Mouse (Mus musculus) liver, postnatal 0 days (tissue): ENCODE results near the gene Lrrc40. TPM values are rescaled to one million over a fixed set of nuclear protein-coding genes. Genes with fewer than 3 reads are reported as not detected.

Source experiments
- ATAC-seq: fragments of 200-750 bp; cut with Nextera tagmentation; 2 replicates; pipeline ENCODE4 v1.8.0; 2017; ENCODE audit warnings: mild to moderate bottlenecking, moderate library complexity
- DNase-seq: peaks from one replicate; pipeline ENCODE4 v3.0.0-alpha.2; 2016
- H3K27ac ChIP-seq: fragments of 300-500 bp; sonication (generic); 2 replicates; pipeline ENCODE4 v1.5.1; 2014; ENCODE audit warnings: antibody characterized with exemption, moderate library complexity, mild to moderate bottlenecking, low read depth
- H3K27me3 ChIP-seq: fragments of 300-500 bp; sonication (generic); 2 replicates; pipeline ENCODE4 v1.6.1; 2014; ENCODE audit warnings: low read length, control low read depth, mixed read lengths; ENCODE audit not compliant: insufficient read depth
- H3K36me3 ChIP-seq: fragments of 300-500 bp; sonication (generic); replicated peaks from 2 replicates; pipeline ENCODE4 v1.6.1; 2014; ENCODE audit warnings: mild to moderate bottlenecking, control low read depth, low read length, moderate library complexity, mixed read lengths; ENCODE audit not compliant: insufficient read depth
- H3K4me1 ChIP-seq: fragments of 300-500 bp; sonication (generic); 2 replicates; pipeline ENCODE4 v1.6.1; 2014; ENCODE audit warnings: antibody characterized with exemption, mild to moderate bottlenecking, control low read depth; ENCODE audit not compliant: insufficient read depth
- H3K4me2 ChIP-seq: fragments of 300-500 bp; sonication (generic); 2 replicates; pipeline ENCODE4 v1.6.1; 2014; ENCODE audit warnings: low read depth, mild to moderate bottlenecking, low read length, moderate library complexity, mixed read lengths
- H3K4me3 ChIP-seq: fragments of 300-500 bp; sonication (generic); 2 replicates; pipeline ENCODE4 v1.5.1; 2014; ENCODE audit warnings: low read depth, low read length
- H3K9ac ChIP-seq: fragments of 300-500 bp; sonication (generic); replicated peaks from 2 replicates; pipeline ENCODE4 v1.6.1; 2014; ENCODE audit warnings: mild to moderate bottlenecking, moderate library complexity
- H3K9me3 ChIP-seq: fragments of 300-500 bp; sonication (generic); 2 replicates; pipeline ENCODE4 v1.6.1; 2016; ENCODE audit warnings: mild to moderate bottlenecking, control low read depth, low read length, mixed read lengths
- CTCF ChIP-seq: sonication (generic); IDR thresholded peaks from 2 replicates; pipeline ENCODE4 v1.5.1; 2016; ENCODE audit warnings: antibody characterized with exemption, low read depth
- EP300 ChIP-seq: IDR thresholded peaks from 2 replicates; pipeline ENCODE4 v1.6.1; 2016; ENCODE audit warnings: antibody characterized with exemption, low read depth, mild to moderate bottlenecking
- WGBS: fragments of 180-500 bp; shearing (Covaris S2); extraction: QIAGEN DNeasy Blood & Tissue Kit; methylation state at CpG from one replicate; pipeline ENCODE4 v1.1.7; 2014; ENCODE audit not compliant: insufficient replicate concordance; 5-methylcytosine and 5-hydroxymethylcytosine counted together
- polyA plus RNA-seq: library from polyadenylated mRNA; unstranded; fragments of >200 nt; fragmentation: Nextera tagmentation; extraction: Ambion mirVana; gene quantifications from 2 replicates; pipeline ENCODE4 v1.2.1, GENCODE M21; 2015

Gene Lrrc40
- polyA plus RNA-seq, 1 experiment from 2014 or later, result 16.5 TPM

DNA sequence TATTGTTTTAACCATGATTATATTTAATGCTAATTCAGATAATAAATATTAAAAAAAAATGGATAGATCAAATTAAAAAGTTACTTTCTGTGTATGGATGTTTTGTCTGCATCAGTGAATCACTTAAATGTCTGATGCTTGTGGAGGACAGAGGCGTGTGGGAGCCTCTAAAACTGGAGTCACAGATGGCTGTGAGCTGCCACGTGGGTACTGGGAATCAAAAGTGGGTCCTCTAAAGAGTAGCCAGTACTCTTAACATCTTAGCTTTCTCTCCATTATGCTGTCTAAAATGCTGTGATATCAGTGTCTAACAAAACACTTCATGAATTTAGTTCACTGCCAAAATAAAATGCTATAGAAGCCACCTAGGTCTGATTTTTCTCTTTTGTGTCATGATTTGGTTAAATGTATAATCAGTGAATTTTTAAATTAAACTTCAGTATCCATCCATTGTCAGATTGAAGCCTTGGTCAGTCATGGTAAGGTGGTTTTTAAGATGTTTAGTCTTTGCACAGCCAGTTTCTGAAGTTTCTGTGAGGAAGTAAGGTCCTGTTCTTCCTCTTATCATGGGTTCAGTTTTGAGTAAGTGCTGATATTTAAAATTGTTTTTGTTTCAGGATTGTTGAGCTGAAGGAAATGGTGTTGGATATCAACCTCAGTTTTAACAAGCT, 24.3 kb downstream of the Lrrc40 start:
- Histone ChIP-seq H3K4me3 (no peak overlapping the region), H3K9ac (no peak overlapping the region), H3K9me3 (no peaks in the 10 kb centered on the region), H3K27me3 (no peaks in the 10 kb centered on the region), H3K4me1 (peaks cover 2% of the 10 kb centered on the region; the same call in 1 of the 2 replicates), H3K4me2 (no peak overlapping the region), H3K36me3 (peaks cover 43% of the 10 kb centered on the region), H3K27ac (no peak overlapping the region)
- DNase-seq, result no peak
- ATAC-seq, result no peak
- TF ChIP-seq CTCF, result no peak
- no peak for TF ChIP-seq EP300
- WGBS, result 78% methylated on average over 2 of the region's 2 CpGs

DNA sequence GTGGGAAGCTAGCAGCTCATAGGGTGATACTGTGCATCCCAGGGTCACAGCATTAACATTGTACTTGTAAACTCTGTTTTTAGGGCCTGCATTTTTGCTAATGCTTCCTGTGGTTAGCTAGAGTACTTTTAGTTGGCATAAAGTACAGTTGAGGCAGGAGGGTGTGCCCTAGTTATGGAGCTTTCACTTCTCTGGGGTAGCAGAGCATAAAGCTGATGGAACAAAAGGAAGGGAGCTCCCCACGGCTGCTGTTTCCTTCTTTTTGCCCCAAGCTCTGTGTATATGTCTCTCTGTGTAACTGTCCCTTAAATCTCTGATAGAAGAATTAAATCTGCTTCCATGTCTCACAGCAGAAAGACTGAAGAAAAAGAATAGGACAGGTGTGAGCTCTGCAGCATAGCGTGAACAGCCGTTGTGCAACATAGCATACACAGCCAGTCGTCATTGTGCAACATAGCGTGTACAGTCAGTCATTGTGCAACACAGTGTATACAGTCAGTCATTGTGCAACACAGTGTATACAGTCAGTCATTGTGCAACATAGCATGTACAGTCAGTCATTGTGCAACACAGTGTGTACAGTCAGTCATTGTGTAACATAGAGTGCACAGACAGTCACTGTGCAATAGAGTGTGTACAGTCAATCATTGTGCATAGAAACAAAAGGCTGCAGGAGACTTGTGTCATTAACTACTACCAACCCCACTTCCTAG, 25.5 kb downstream of the Lrrc40 start:
- peak; percentile 27 for DNase-seq
- H3K9me3 ChIP-seq, result no peaks in the 10 kb centered on the region
- no peaks in the 10 kb centered on the region for H3K27me3 ChIP-seq
- H3K4me1 ChIP-seq, result peaks cover 2% of the 10 kb centered on the region; the same call in 1 of the 2 replicates
- H3K9ac ChIP-seq, result no peak overlapping the region
- 0 out of 2 replicates have a peak overlapping the region, but pooled peaks have one; percentile 52 for H3K27ac ChIP-seq
- no peak overlapping the region for H3K4me3 ChIP-seq
- peaks cover 35% of the 10 kb centered on the region; the same call in 1 of the 2 replicates for H3K36me3 ChIP-seq
- TF ChIP-seq CTCF (no peak), EP300 (peak; percentile 59; the same call in 1 of the 2 replicates)
- H3K4me2 ChIP-seq, result no peak overlapping the region
- peak; percentile 82 for ATAC-seq
- 52% methylated on average over 5 of the region's 5 CpGs for WGBS

DNA sequence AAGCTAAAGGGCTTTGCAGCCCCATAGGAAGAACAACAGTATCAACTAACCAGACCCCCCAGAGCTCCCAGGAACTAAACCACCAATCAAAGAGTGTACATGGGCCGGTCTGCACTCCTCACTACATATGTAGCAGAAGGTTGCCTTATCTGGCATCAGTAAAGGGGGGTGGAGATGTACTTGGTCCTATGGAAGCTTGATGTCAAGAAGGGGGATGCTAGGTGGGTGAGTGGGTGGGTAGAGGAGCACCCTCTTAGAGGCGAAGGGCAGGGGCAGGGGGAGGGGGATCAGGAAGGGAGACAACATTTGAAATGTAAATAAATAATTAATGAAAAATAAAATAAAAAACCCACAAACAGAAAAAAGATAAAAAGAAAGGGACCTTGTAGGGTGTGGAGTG, 28.8 kb downstream of the Lrrc40 start:
- ATAC-seq, result no peak
- Histone ChIP-seq H3K27ac (no peak overlapping the region), H3K36me3 (peaks cover 14% of the 10 kb centered on the region; the same call in 1 of the 2 replicates), H3K27me3 (no peaks in the 10 kb centered on the region), H3K4me1 (peaks cover 2% of the 10 kb centered on the region; the same call in 1 of the 2 replicates), H3K9me3 (no peaks in the 10 kb centered on the region), H3K4me3 (no peak overlapping the region), H3K9ac (no peak overlapping the region), H3K4me2 (no peak overlapping the region)
- no peak for TF ChIP-seq EP300
- TF ChIP-seq CTCF, result no peak
- WGBS, result 83% methylated on average over 2 of the region's 2 CpGs
- DNase-seq, result no peak

DNA sequence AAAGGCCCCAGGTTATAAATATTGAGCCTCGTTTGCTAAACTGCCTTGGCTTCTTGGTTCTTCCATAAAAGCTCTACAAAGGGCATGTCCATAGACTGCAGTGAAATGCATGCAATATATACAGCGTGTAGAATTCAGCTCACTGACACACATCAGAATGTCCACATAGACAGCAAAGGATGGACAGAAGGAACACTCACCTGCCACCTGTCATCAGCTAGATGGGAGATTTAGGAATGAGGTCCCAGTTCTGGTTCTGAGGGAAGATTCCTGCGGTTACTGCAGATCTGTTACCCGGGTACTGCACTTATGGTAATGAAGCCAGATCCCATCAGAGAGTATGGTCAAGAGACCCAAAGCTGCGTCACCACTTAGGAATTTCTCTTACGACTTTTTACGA, 31.5 kb downstream of the Lrrc40 start:
- Histone ChIP-seq H3K4me1 (no peaks in the 10 kb centered on the region), H3K4me2 (no peak overlapping the region), H3K9me3 (no peaks in the 10 kb centered on the region), H3K27me3 (no peaks in the 10 kb centered on the region), H3K4me3 (no peak overlapping the region), H3K36me3 (peaks cover 9% of the 10 kb centered on the region; the same call in 1 of the 2 replicates), H3K27ac (no peak overlapping the region), H3K9ac (no peak overlapping the region)
- WGBS, result 78% methylated on average over 7 of the region's 7 CpGs
- ATAC-seq (no peak), DNase-seq (no peak)
- TF ChIP-seq CTCF (no peak), EP300 (no peak)

DNA sequence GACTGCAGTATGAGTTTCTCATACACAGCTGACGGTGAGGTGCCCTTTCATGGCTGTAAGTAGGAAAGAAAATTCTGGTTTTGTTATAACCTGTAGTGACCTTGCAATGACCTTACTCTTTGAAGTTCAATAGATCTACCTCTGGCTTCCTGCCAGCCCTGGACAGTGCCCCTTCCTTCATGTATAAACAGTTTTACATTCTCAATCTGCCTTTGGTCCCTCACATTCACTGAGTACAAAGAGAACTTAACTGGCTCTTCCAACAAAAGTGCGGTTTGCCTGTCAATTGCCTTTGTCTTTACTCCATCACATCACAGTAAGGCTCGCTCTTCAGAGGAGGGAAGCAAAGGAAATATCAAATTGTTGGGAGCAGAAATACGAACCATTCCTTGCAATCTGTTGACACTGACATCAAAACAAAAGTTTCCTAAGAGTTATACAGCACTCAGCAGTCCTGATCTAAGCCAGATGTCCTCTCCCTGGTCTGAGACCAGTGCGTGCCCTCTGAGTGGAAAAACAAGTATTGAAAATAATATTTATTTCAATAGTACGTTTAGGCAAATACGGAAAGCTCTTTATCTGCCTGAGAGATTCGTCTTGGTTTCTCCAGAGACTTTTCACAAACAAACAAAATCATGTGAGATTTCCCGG, 32.3 kb downstream of the Lrrc40 start:
- peak; percentile 35; the same call in 1 of the 2 replicates for ATAC-seq
- peak; percentile 24 for DNase-seq
- Histone ChIP-seq H3K9me3 (no peaks in the 10 kb centered on the region), H3K9ac (no peak overlapping the region), H3K4me3 (no peak overlapping the region), H3K4me2 (no peak overlapping the region), H3K36me3 (peaks cover 9% of the 10 kb centered on the region; the same call in 1 of the 2 replicates), H3K27ac (no peak overlapping the region), H3K4me1 (no peaks in the 10 kb centered on the region), H3K27me3 (no peaks in the 10 kb centered on the region)
- 60% methylated on average over 9 of the region's 9 CpGs for WGBS
- TF ChIP-seq EP300, result no peak

DNA sequence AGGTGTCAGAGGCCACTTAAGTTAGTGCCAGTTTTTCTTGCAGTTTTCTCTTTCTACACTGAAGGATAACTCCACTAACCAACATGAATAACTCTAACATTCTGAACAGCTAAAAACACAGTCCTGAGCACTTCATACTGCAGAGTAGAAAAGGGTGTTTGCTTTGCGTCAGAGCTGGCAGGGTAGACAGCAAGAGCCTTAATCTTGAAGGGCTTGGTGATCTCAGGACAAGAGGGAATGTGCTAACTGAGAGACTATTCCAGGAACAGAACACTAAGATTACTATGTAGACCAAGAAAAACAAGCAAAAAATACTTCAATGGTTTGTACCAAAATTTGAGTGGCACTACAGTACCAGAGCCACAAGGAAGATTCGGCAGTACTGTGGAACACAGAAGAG, 38.5 kb downstream of the Lrrc40 start:
- no peak overlapping the region for H3K4me3 ChIP-seq
- H3K4me2 ChIP-seq, result no peak overlapping the region
- no peaks in the 10 kb centered on the region for H3K27me3 ChIP-seq
- TF ChIP-seq EP300, result no peak
- TF ChIP-seq CTCF, result no peak
- ATAC-seq (no peak), DNase-seq (no peak)
- H3K27ac ChIP-seq, result no peak overlapping the region
- no peaks in the 10 kb centered on the region for H3K36me3 ChIP-seq
- 87% methylated on average over 2 of the region's 2 CpGs for WGBS
- no peaks in the 10 kb centered on the region for H3K9me3 ChIP-seq
- no peak overlapping the region for H3K9ac ChIP-seq
- H3K4me1 ChIP-seq, result no peaks in the 10 kb centered on the region
